Mouse (Mus musculus) fibroblast of lung, adult 2 months (primary cell): ENCODE results near the gene 1700024P04Rik.
"Not testable (repeated sequence)": the region's sequence is repeated elsewhere in the genome, so short reads cannot be mapped to it uniquely, and the experiment has no call there.

ENCODE experiments used
- DNase-seq: peaks from one replicate; pipeline ENCODE4 v3.0.0-alpha.2; 2011; ENCODE audit warnings: low read depth

1700024P04Rik gene

GRCm38 (mm10) chr13:98984465-98984864 lies at the start of gene 1700024P04Rik:
TSS of gene 1700024P04Rik (minus strand) at chr13:98984565.
- no peak for DNase-seq

- DNase-seq: no peak
Observed at GRCm38 (mm10) chr13:99031223-99032216, 47.2 kb upstream of the 1700024P04Rik start.

GRCm38 (mm10) chr13:99030579-99031200 lies 46.3 kb upstream of the 1700024P04Rik start:
- DNase-seq: no peak

- DNase-seq: no peak
Observed at GRCm38 (mm10) chr13:99025268-99025667, 40.9 kb upstream of the 1700024P04Rik start.

GRCm38 (mm10) chr13:99022036-99022435 lies 37.7 kb upstream of the 1700024P04Rik start:
- DNase-seq: no peak

- DNase-seq: no peak
Observed at GRCm38 (mm10) chr13:99021181-99021580, 36.8 kb upstream of the 1700024P04Rik start.

GRCm38 (mm10) chr13:99019831-99020669 lies 35.7 kb upstream of the 1700024P04Rik start:
- no peak for DNase-seq

GRCm38 (mm10) chr13:99018526-99019201 lies 34.3 kb upstream of the 1700024P04Rik start:
- no peak for DNase-seq

- no peak for DNase-seq
Observed at GRCm38 (mm10) chr13:99016696-99017095, 32.3 kb upstream of the 1700024P04Rik start.

- no peak for DNase-seq
Observed at GRCm38 (mm10) chr13:99012891-99013290, 28.5 kb upstream of the 1700024P04Rik start.

- DNase-seq: no peak
Observed at GRCm38 (mm10) chr13:99008013-99008412, 23.6 kb upstream of the 1700024P04Rik start.

- no peak for DNase-seq
Observed at GRCm38 (mm10) chr13:99006389-99007099, 22.2 kb upstream of the 1700024P04Rik start.

- DNase-seq: not testable (repeated sequence)
Observed at GRCm38 (mm10) chr13:99001652-99002051, 17.3 kb upstream of the 1700024P04Rik start.

- DNase-seq: no peak
Observed at GRCm38 (mm10) chr13:98997025-98997424, 12.7 kb upstream of the 1700024P04Rik start.

GRCm38 (mm10) chr13:98977070-98977785 lies 7.1 kb downstream of the 1700024P04Rik start:
- DNase-seq: no peak

GRCm38 (mm10) chr13:98976022-98976421 lies 8.3 kb downstream of the 1700024P04Rik start:
- DNase-seq: not testable (repeated sequence)

- no peak for DNase-seq
Observed at GRCm38 (mm10) chr13:98972090-98972489, 12.3 kb downstream of the 1700024P04Rik start.

GRCm38 (mm10) chr13:98971641-98972040 lies 12.7 kb downstream of the 1700024P04Rik start:
- no peak for DNase-seq

GRCm38 (mm10) chr13:98968517-98968916 lies 15.8 kb downstream of the 1700024P04Rik start:
- DNase-seq: no peak

GRCm38 (mm10) chr13:98967942-98968341 lies 16.4 kb downstream of the 1700024P04Rik start:
- no peak for DNase-seq
